ENCODE assay signal across 8 mouse cellular contexts in genomic region chr14:13901611-13902067, GRCm38 (mm10). TPM values are rescaled to one million over a fixed set of nuclear protein-coding genes. Genes with fewer than 3 reads are reported as not detected.
A peak's percentile ranks its signal among the peaks of the same experiment; 100 is the strongest.
DNase-seq lines count a peak whose midpoint lies in the region; ATAC-seq lines count a peak whose summit lies in the region.

No protein-coding gene starts in this region.

- H3K9me3 ChIP-seq in forebrain, embryonic 12.5 days = no peaks in the 10 kb centered on the region
- H3K9me3 ChIP-seq in hindbrain, embryonic 12.5 days (replicated peaks) = no peaks in the 10 kb centered on the region
- H3K9me3 ChIP-seq in lung, embryonic 16.5 days (ENCODE audit: control insufficient read depth, low read length) = no peaks in the 10 kb centered on the region

- WGBS in forebrain, embryonic 12.5 days = under 1% methylated on average over 22 of the region's 22 CpGs
- WGBS in hindbrain, embryonic 12.5 days = under 1% methylated on average over 22 of the region's 22 CpGs
- WGBS in lung, embryonic 16.5 days = under 1% methylated on average over 22 of the region's 22 CpGs

- peak overlapping the region; percentile 71 for H3K9ac ChIP-seq in forebrain, embryonic 12.5 days
- H3K9ac ChIP-seq in hindbrain, embryonic 12.5 days = peak overlapping the region; percentile 72
- peak overlapping the region; percentile 76 for H3K9ac ChIP-seq in lung, embryonic 16.5 days (ENCODE audit: low read length)

- peak overlapping the region; percentile 81 for H3K4me2 ChIP-seq in forebrain, embryonic 12.5 days
- peak overlapping the region; percentile 89 for H3K4me2 ChIP-seq in hindbrain, embryonic 12.5 days (replicated peaks)
- peak overlapping the region; percentile 91 for H3K4me2 ChIP-seq in lung, embryonic 16.5 days (ENCODE audit: low read depth, low read length)

- peak overlapping the region; percentile 49 for H3K4me3 ChIP-seq in forebrain, embryonic 12.5 days (replicated peaks)
- peak overlapping the region; percentile 53 for H3K4me3 ChIP-seq in hindbrain, embryonic 12.5 days
- H3K4me3 ChIP-seq in lung, embryonic 16.5 days (ENCODE audit: low read length) = peak overlapping the region; percentile 57

- ATAC-seq in forebrain, embryonic 12.5 days (ENCODE audit: low FRiP score) = peak; percentile 79
- peak; percentile 90 for ATAC-seq in hindbrain, embryonic 12.5 days (ENCODE audit: low FRiP score)
- peak; percentile 74 for ATAC-seq in lung, embryonic 16.5 days (ENCODE audit: low read depth)

- H3K27me3 ChIP-seq in forebrain, embryonic 12.5 days = peaks cover 8% of the 10 kb centered on the region
- no peaks in the 10 kb centered on the region for H3K27me3 ChIP-seq in hindbrain, embryonic 12.5 days
- no peaks in the 10 kb centered on the region for H3K27me3 ChIP-seq in lung, embryonic 16.5 days (ENCODE audit: control insufficient read depth, insufficient read depth, low read depth, low read length)

- H3K36me3 ChIP-seq in forebrain, embryonic 12.5 days (replicated peaks) = no peaks in the 10 kb centered on the region
- H3K36me3 ChIP-seq in hindbrain, embryonic 12.5 days = no peaks in the 10 kb centered on the region
- H3K36me3 ChIP-seq in lung, embryonic 16.5 days (ENCODE audit: control insufficient read depth, insufficient read depth, low read length) = no peaks in the 10 kb centered on the region

- no peak overlapping the region for H3K27ac ChIP-seq in forebrain, embryonic 12.5 days
- no peak overlapping the region for H3K27ac ChIP-seq in hindbrain, embryonic 12.5 days
- no peak overlapping the region for H3K27ac ChIP-seq in lung, embryonic 16.5 days (ENCODE audit: low read length)

- peaks cover 5% of the 10 kb centered on the region for H3K4me1 ChIP-seq in forebrain, embryonic 12.5 days
- no peaks in the 10 kb centered on the region for H3K4me1 ChIP-seq in hindbrain, embryonic 12.5 days
- no peaks in the 10 kb centered on the region for H3K4me1 ChIP-seq in lung, embryonic 16.5 days (replicated peaks; ENCODE audit: control insufficient read depth, insufficient read depth, low read length)

- peak; percentile 1 for DNase-seq in MEL-GATA-1-ER (ENCODE audit: extremely low read depth, low read depth)
- DNase-seq in c-Kit-positive CD71-negative TER-119-negative erythroid progenitor cells, embryonic 14.5 days (ENCODE audit: low read depth) = peak; percentile 36
- DNase-seq in layer of hippocampus, postnatal 10 days (ENCODE audit: low spot score in 2 of 2) = peak; percentile 48 to 61
- DNase-seq in ovary, postnatal 36 days (ENCODE audit: low spot score) = peak; percentile 36
- DNase-seq in yolk sac, embryonic 10.5 days (ENCODE audit: low spot score) = peak; percentile 79

RNA-seq across cellular contexts. Expression of gene Gm281, which starts 12.6 kb away (rescaled TPM):
- not detected in 2 replicates for polyA plus RNA-seq in forebrain, embryonic 12.5 days (2016; fragmentation: Nextera tagmentation; extraction: Ambion mirVana)
- 0.10 TPM in 1 of 2 replicates, not detected in the other for polyA plus RNA-seq in hindbrain, embryonic 12.5 days (2016; fragmentation: Nextera tagmentation; extraction: Ambion mirVana)
- total RNA-seq in layer of hippocampus, postnatal 10 days (2021) = not detected
- polyA plus RNA-seq in lung, embryonic 16.5 days (2015; fragmentation: Nextera tagmentation; extraction: Ambion mirVana) = 0.05 and 0.06 TPM in 2 replicates

RNA-seq across cellular contexts. Expression of gene Atxn7, which starts 59.6 kb away (rescaled TPM):
- 6.9 and 11.1 TPM in 2 replicates for polyA plus RNA-seq in forebrain, embryonic 12.5 days (2016; fragmentation: Nextera tagmentation; extraction: Ambion mirVana)
- 4.8 TPM in 2 replicates for polyA plus RNA-seq in hindbrain, embryonic 12.5 days (2016; fragmentation: Nextera tagmentation; extraction: Ambion mirVana)
- 10 to 100 TPM; 18.8 to 26.8 TPM for total RNA-seq in layer of hippocampus, postnatal 10 days (2021)
- polyA plus RNA-seq in lung, embryonic 16.5 days (2015; fragmentation: Nextera tagmentation; extraction: Ambion mirVana) = 4.0 and 4.3 TPM in 2 replicates

Comparison
In these comparisons a context has a peak if more than half of its experiments do, and no peak if none do; other contexts are left out.
1. DNase-seq: peak in every context shown above with its lines; median percentile 79 in yolk sac, embryonic 10.5 days; 54 in layer of hippocampus, postnatal 10 days; 36 in c-Kit-positive CD71-negative TER-119-negative erythroid progenitor cells, embryonic 14.5 days; 36 in ovary, postnatal 36 days; 1 in MEL-GATA-1-ER.